Mouse (Mus musculus) layer of hippocampus, adult 18-20 months (tissue): ENCODE data around the gene Mrps18b. TPM values are rescaled to one million over a fixed set of nuclear protein-coding genes. Genes with fewer than 3 reads are reported as not detected.

Experiments
- DNase-seq, 2 experiments: peaks; one replicate each; pipeline ENCODE4 v3.0.0; 2022; ENCODE audit warnings: low spot score in 2 of 2
- total RNA-seq, 2 experiments: library from RNA; stranded (reverse); gene quantifications; 2 replicates each; pipeline ENCODE4 v1.2.3; 2021

Gene Mrps18b
- total RNA-seq, 2 experiments from 2014 or later, result 37.8 to 44.3 TPM

DNA sequence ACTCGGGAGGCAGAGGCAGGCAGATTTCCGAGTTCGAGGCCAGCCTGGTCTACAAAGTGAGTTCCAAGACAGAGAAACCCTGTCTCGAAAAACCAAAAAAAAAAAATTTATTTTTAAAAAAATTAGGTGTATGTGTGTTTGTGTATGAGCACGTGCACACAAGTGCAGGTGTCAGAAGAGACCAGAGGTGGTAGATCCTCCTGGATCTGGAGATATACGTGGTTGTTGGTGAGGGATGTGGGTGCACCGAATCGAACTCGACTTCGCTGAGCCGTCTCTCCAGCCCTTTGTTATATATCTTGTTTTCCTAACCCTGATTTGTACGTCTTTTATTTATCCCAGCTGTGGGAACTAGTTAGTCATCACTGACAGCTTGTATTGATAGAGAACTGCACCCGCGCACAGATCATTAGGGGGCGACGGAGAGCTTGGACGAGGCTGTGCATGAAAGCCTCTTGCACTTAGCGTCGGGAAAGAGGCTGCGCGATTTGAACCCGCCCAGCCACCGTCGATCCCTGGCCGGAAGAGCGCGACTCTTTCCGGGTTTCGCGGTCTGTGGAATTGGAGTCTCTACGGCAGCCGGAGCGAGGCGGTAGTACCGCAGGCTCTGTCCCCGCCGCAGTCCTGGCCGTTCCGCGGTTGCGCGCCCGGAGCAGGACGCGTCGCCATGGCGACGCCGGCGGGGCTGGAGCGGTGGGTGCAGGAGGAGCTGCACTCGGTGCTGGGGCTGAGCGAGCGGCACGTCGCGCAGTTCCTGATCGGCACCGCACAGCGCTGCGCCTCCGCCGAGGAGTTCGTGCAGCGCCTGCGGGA, 36.7 kb downstream of the Mrps18b start, which contains the start of gene Dhx16:
Dhx16 (plus strand) TSS at position 575 of the 813 bp plus-strand sequence.
- peak; percentile 94 to 98 for DNase-seq

DNA sequence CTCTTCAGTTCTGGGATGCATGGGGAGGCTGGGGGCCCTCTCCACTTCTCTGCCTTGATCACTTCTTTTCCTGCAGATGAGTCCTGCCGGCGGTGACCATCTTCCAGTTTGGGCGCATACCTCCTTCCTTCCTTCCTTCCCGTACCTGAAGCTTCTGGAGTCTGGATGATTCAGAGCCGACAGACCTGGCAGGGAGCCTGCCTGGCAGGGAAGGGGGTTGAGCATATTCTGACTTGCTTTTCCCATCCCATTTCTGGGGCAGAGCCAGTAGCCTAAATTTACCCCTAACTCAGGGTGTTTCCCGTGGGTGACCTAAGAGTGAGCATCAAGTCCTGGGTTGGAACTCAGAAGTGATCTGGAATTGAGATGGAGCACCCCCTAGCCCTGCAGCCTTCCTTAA, 41.5 kb downstream of the Mrps18b start:
- no peak for DNase-seq

DNA sequence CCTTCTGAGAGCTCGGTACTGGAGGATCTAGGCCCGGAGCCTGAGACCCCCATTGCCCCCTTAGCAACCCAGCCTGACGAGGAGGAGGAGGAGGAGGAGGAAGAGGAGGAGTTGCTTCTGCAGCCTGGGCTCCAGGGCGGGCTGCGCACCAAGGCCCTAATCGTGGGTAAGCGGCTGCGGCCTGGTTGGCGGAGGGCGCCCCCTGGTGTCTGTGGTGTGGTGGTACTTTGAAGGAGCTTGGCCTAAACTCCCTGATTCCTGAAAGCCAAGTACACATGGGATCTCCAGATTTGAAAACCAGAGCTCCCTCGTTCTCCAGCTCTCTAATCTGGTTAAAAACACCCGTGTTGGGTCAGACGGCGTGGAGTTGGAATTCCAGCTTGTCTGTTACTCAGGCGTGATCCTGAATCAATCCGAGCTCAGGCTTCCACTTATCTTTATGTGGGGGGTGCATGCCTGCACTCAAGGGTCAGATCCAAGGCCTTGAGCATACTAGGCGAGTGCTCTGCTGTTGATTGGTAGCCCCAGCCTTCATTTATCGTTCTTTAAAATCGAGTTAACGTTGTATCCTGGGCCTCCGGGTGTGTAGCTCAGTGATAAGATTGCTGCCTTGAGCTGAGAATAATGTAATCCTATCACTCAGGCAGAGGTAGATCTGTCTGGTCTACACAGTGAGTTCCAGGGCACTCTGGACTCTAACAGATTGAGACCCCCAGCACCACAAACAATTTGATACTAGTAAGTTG, 42.2 kb downstream of the Mrps18b start:
- peak; percentile 80 to 90 for DNase-seq

DNA sequence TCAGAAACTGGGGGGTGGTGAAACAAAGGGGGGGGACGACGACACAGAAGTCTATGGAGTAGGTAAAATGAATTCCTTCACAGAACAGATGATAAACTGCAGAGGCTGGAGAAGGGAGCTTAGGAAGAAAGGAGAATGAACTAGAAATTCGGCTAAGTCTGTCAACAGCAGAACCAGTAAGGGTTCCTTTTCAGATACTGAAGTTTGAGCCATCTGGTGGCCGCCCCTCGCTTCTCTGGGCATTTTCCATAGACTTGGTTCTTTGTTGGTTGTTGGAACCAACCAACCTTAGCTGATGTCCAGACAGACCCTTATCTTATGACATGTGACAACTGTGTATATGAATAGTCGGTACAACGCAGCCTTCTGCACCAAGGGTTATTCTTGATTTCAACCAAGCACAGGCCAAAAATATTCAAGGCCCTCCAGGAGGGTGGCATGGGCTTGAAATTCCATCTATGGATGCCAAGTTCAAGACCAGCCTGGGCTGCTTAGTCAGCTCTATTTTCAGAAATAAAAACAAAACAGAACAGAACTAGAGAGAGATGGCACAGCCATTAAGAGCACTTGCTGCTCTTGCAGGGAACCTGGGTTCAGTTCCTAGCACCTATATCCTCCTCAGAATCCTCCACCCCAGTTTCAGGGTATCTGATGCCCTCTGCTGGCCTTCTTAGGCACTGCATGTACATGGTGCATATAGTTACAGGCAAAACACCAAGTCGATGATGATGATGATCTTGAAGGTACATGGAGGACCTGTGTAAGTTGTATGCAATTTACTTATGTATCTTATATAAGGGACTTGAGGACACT, 45.1 kb downstream of the Mrps18b start:
- no peak for DNase-seq

DNA sequence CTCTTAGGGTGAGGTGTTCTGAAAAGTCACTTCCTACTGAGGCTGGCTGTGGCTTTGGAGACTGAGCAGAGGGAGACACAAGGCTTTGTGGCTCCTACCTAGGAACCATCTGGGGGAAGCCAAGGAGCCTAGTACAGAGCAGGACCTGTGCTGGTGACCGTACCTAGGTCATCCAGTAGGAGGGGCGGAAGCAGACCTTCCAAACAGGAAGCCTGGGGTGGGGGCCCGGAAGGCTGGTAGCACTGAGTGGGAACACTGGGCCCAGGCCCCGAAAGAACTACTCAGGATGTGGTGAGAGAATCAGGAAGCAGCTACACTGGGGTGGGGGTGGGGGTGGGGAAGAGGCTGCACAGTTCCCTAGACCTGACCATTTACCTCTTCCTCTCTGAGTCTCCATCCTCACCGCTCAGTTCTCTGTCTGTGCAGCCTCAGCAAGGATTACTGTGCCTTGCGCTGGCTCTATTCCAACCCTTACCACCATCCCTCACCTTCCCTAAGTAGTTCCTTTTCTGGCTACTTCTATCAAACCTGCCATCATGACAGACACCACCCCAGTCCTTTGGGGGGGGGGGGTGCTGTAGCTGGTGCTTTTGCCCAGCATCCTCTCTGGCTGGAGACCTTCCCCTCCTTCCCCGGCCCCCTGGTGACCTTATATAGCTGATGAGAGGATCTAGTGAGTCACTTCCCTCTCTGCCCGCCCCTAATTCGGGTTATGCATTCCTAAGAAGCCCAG, 45.9 kb downstream of the Mrps18b start:
- no peak for DNase-seq

DNA sequence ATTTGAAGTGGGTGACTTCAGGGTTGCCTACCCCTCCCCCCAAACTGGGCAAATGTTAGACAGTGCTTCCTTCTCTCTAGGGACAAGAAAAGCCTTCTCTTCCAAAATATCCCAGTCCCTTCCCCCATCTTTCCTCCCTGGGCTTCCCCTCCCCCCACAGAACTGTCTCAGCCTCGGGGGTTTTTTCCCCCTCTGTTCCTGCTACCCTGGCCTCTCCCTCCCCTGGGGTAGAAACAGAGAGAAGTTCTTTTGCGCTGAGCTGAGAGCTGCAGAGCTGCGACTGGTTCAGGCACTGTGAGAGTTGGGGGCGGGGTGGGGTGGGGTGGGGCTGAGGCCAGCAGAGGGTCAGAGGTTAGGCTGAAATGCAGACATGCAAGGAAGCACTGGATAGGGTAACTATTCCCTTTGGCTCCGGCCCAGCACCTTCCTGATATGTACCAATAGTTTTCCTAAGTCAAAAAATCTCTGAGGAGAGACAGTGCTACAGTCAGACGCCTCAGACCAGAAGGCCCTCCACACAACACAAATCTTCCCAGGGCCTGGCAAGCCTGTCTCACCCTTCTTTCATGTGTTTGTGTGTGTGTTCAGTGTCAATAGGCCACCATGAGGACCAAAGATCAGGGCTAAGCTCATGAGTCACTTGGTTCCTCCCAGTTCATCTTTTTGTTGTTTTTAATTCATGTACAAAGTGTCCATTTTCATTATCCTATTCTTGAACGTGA, 46.7 kb downstream of the Mrps18b start:
- DNase-seq, result no peak

DNA sequence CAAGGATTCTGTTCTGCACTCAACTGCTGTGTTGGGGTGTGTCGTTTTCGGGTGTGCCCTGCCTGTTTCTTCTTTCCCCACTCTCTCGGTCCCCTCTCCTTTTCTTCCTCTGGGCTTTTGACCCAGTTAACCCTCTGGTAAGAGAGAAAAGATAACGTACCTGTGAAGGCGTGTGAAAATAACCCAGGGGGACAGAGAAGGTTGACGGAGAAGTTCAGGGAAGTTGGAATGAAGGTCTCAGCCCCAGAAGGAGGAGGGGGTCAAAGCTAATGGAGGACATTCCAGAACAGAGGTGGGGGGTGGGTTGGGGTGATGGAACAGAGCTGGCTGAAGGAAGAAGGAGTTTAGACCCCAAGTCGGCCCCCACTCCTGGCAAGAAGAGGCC, 47.2 kb downstream of the Mrps18b start:
- DNase-seq, result no peak

DNA sequence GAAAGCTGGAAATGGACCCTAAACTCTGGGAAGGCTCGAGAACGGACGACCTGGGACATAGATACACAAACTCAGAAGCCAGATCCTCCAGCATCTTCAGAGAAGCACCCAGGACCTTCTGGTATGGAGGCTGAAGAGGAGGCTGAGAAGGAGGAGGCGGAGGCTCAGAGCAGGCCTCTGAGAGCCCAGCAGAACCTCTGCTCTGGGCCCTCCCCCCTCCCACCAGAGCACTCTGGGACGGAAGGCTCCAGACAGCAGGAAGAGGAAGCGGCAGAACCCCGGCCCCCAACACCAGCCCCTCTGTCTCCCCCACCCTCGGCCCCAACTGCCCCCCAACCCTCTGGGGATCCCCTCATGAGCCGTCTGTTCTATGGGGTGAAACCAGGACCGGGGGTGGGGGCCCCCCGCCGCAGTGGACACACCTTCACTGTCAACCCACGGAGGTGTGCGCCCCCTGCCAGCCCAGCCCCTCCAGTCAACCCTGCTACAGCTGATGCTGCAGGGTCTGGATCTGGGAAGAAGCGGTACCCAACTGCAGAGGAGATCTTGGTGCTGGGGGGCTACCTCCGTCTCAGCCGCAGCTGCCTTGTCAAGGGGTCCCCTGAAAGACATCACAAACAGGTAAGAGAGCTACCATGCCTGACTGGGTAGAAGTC, 47.9 kb downstream of the Mrps18b start:
- no peak for DNase-seq

DNA sequence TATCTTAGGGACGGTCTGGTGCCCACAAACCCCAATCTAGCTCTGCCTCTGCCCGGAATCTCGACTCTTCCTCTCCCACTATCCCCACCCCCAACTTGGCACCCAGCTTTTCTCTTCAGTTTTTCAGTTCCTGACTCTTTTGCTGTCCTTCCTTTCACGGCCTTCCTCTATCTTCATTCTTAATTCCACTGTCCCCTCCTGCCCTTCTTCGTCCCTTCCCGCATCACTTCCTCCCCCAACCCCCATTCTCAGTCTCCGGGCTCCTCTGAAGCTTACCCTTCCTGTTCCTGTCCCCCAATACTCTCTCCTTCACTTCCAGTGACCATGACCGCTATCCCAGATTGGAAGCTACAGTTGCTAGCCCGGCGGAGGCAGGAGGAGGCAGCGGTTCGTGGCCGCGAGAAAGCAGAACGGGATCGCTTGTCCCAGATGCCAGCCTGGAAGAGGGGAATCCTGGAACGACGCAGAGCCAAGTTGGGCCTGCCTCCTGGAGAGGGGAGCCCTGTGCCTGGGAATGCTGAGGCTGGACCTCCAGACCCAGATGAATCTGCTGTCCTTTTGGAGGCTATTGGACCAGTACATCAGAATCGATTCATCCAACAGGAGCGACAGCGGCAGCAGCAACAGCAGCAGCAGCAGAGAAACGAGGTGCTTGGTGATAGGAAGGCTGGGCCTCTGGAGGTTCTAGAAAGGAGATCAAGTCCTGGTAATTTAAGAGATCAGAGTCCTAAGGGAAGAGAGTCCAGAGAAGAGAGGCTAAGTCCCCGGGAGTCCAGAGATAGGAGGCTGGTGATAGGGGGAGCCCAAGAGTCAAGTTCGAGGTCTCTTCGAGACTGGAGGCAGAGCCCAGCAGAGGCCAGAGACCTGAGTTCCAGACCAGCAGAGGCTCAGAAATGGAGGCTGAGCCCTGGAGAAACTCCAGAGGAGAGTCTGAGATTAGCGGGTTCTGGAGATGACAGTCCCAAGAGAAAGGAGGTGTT, 49.0 kb downstream of the Mrps18b start:
- no peak for DNase-seq

DNA sequence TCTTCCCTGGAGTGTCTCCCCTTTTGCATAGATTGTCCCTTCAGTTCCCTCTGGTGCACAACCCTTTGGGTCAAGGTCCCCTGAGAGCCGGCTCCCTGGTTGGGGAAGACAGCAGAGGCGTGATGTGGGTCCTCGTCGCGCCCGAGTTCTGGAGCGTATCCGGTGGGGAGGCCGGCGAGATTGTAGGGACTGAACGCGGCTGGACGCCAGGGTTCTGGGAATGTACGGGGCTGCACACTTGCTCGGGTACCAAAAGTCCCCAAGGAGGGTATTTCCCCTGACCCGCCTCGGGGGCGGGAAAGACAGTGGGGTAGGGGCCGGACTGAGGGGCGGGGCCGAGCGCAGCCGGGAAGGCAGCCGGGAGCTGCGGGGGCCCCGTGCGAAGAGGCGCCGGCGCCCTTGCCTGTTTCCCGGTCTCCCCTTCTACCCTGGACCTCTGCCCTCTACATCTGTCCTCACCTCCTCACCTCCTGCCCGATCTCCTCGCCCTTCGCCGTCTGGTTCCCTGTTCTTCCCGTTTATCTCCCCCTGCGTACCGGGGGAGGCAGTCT, 49.8 kb downstream of the Mrps18b start:
- no peak for DNase-seq

DNA sequence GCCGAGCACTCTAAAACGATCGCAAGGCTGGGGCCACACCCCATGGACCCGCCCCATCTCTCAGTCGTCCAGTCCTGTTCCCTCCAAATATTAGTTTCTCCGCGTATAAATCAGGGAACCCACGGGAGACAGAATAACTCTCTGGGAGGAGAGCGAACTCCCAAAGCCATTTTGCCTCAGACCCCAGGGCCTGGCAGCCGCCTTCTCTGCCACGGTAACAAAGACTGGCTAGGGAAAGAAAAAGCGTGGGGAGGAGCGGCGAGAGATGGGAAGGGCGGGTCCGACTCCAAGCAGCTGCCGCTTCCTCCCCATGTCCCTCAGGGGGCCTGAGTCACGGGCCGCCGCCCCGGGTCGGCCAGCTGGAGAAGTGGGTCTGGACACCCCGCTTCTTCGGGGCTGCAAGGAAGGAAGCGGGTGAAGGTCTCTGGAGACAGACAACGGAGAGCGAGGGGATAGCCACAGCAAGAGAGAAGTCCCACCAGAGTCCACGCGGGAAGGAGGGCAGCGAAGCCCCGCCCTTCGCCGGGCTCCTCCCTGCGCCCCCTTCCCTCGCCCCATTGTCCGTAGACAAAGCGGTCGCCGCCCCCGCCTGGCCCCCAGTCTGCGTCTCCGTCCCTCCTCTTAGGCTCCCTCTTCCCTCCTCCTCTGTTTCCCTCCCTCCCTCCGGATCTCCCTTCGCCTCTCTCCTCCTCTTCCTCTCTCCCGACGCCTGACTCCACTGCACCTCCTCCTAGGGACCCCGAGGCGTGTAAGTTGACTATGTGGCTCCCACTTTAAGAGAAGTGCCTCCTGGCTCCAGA, 50.5 kb downstream of the Mrps18b start, which contains the start of gene Ppp1r18:
Ppp1r18 (plus strand) TSS at position 113 of the 800 bp plus-strand sequence.
- no peak for DNase-seq

DNA sequence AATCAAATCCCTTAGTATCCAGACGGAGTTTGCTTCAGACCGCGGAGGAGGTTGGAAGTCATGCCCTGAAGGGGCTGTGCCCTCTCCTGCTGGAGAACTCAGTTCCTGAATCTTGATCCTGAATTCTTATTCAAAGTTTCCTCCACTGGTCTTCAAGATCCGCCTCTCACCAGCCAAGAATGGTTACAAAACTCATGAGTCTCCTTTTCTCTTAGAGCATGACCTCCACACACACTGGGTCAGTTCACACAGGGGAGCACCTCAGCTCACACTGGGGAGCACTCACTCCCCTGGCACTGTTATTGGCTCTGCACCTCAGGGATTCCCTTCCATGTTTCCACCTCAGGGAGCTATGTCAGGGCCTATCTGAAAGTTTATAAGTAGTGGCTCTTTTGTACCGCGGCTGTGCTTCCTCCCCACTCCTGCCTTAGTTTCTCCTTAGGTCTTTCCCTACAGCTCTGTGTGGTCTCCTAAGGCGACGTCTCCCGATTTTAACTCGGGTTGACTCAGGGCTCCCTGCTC, 51.3 kb downstream of the Mrps18b start:
- no peak for DNase-seq

DNA sequence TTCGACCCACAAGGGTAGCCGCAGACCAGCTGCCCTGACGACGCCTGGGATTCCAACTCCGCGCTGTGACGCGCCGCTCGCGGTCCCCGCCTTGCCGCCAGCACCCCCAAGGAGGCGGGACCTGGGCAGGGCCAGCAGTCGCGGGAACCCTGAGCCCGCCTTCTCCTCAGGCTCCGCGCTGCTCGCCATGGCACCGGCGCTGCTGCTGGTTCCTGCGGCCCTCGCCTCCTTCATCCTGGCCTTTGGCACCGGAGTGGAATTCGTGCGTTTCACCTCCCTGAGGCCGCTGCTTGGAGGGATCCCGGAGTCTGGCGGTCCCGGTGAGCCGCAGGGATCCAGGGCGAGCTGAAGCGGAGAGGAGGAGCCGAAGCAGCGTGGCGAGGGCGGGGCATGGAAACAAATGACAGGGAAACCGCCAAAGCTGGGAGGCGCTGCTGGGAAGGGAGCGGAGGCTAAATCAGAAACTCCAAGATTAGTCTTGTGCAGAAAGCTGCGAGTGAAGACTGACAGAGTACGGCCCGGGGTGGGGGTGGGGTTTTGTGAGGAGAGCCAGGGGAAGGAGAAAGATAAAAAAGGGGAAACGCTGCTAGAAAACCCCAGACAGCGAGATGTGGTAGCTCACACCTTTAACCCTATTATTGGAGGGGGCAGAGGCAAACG, 54.9 kb downstream of the Mrps18b start, which contains the start of gene Nrm:
Nrm (plus strand) TSS at position 121 of the 660 bp plus-strand sequence.
- DNase-seq, result peak; percentile 86 to 87

DNA sequence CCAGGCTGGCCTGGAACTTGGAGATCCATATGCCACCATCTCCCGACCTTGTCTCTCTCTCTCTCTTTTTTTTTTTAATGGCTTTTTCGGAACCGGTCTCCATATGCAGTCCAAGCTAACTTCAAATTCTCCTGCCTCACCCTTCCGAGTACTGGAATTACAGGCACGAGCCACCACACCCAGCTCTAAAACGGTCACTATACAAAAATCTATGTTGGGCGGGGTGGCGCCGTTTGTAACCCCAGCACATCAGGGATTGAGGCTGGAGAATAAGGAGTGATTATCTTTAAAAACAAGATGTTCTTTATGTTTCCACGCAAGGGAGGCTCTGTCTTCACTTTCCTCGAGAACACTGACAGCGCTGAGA, 55.4 kb downstream of the Mrps18b start:
- no peak for DNase-seq
